Mouse (Mus musculus) lung, postnatal 10 days (tissue): ENCODE results near the gene Snf8.

ENCODE experiments used
- DNase-seq: peaks from one replicate; pipeline ENCODE4 v3.0.0; 2021

Gene Snf8

GRCm38 (mm10) chr11:96034596-96035052 lies at the start of gene Snf8:
Gene Snf8, plus strand, starts transcription at chr11:96034885.
- DNase-seq = peak; percentile 96

- DNase-seq = peak; percentile 15
Measured at GRCm38 (mm10) chr11:95987854-95988447, 46.7 kb upstream of the Snf8 start.

- peak; percentile 89 for DNase-seq
Measured at GRCm38 (mm10) chr11:95988533-95988932, 46.2 kb upstream of the Snf8 start.

DNA sequence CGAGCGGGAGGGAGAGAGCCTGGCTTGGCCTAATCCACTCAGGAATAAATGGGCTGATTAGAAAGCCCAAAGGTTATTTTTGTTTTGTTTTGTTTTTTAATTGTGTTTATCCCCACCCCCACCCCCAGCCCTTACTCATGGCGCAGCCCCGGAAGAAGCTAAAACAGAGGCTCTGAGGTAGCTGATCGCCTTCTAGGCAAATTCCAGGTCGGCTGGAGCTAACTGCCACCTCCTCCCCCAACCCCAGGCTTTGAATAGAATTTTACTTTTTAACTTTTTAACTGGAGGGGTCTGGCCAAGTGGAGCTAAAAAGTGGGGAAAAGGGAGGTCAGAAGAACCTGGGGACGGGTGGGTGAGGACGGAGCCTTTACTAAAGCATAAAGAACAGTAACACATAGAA lies 44.8 kb upstream of the Snf8 start:
- DNase-seq = no peak

DNA sequence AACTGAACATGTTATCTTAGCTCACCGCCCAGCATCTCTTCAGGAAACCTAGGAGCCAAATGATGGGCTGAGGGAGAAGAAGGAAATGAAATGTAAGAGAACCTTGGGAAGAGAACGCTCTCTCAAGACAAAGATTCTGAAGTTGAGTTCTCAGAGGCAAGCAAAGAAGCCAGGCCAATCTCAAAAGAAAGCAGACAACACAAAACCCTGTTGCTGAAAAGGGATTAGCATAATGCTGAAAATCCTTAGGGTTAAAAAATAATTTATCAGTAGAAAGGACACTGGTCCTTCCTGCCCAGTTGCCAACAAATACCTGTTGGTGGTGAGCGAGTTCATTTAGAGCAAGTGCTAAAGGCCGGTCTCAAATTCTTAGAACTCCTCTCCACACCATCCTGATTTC lies 44.3 kb upstream of the Snf8 start:
- no peak for DNase-seq

- DNase-seq = peak; percentile 56
Measured at GRCm38 (mm10) chr11:95990886-95991708, 43.6 kb upstream of the Snf8 start.

- no peak for DNase-seq
Measured at GRCm38 (mm10) chr11:95994151-95994550, 40.5 kb upstream of the Snf8 start.

- DNase-seq = no peak
Measured at GRCm38 (mm10) chr11:96003100-96003900, 31.4 kb upstream of the Snf8 start.

DNA sequence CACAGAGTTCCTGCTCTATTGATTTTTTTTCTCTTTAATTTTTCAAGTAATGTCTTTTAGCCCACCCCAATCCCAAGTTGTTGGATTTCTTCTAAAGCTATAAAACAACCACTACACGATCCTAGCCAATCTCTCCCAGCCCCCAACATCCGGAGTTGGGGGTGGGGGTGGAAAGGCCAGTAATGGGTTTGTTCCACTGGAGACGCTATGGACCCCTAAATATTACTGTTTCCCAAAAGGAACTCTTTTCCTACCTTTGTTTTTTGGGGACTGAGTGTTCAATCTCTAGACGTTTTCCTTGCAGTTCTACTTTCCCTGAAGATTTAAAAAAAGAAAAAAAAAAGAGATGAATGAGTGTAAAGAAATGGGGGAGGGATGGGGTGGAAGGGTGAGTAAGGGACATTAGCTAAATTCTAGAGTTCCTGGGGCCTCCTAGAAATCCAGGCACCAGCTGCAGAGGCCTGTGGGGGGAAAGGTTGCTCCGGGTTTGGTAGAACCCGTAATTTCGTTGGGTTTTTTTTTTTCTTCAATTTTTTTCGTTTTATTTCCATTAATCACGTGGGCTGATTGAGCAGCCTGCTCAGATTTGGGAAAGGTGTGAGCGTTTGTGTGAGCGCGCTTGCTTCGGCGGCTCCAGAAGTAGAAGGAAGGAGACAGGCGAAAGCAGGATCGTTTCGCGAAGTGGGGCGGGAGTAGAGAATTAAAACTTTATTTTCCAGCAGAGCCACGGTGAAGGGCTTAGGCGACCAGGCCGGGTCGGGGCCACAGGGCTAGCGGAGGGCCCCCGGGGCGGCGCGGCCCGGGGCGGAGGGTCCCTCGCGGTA lies 30.5 kb upstream of the Snf8 start:
- no peak for DNase-seq

DNA sequence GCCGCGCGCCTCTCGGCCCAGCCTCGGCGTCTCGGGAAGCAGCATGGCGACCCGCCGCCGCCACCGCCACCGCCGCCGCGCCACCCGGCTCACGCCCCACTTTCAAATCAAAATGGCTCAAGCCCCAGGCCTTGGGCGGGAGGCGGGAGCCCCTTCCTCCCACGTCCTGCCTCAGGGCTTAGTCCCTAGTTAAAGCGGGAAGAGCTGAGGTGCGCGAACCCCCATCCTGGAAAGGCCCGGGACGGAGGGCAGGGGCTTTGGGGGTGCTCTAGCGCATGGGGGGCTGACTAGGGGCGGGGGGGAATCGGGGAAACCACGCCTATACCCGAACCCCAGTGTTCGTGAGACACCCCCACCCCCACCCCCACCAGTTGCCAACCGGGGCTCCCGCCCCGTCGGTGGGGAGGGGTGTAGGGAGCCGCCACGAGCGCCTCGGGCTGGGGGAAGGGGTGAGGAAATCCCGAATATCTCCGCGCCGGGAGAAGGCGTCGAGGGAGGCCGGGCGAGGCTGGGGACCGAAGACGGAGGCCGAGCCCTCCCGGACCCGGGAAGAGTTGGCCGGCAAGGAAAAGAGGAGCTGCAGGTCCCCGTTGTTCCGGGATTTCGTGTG lies 29.8 kb upstream of the Snf8 start:
- no peak for DNase-seq

- no peak for DNase-seq
Measured at GRCm38 (mm10) chr11:96005403-96006271, 29.0 kb upstream of the Snf8 start, which contains the start of gene Igf2bp1. Gene Igf2bp1, minus strand, starts transcription at chr11:96005940.

DNA sequence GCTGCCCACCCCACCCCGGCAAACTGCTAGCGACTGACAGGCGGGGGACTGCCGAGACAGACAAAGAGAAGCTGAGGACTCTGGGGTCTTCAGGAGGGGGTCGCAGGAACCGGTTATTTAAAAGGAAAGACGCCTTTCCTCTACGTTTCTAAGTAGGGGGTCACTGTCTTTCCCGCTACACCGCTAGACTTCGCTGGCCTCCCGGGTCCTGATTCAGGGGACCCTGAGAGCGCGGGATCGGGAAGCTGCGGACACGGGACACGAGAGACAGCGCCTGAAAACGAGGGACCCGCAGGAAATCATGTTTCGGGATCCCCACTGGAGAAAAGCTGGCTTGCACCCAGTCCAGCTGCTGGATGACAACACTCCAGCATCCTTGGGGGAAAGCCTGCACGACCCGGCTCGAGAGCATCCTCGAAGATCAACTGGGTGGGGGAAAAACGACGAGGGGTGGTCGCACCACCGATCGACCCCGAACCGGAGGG lies 28.3 kb upstream of the Snf8 start:
- DNase-seq = peak; percentile 20

- DNase-seq = peak; percentile 22
Measured at GRCm38 (mm10) chr11:96006852-96007515, 27.7 kb upstream of the Snf8 start.

DNA sequence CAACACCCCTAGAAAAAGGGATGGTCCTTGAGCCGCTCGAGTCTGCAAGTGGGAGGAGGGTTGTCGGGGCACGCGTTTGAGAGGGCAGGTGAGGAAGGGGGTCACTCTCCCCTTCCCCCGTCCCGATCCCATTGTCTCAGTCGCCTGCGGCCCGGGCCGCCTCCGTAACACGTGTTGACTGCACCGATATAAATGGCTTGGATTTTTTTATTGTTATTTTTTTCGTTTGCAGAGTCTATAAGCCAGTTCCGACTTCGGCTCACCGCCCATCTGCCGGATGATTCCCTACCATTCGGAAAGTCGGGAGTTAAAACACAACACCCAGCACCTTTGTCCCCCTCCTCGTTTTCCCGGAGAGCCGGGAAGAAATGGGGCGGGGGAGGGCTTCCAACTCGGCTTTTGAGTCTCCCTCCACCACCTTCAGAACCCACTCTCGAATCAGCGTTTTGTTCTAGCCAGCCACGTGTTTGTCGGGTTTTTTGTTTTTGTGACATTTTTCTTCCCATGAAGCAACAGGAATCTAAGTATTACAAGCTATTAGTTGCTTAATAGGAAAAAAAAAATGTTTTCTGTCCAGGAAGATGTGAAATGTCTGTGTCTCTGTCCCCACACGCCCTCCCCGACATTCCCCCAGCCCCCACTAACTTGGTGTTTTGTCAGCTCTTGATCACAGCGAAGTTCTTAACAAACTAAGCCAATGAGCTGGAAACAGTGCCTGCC lies 27.0 kb upstream of the Snf8 start:
- no peak for DNase-seq

DNA sequence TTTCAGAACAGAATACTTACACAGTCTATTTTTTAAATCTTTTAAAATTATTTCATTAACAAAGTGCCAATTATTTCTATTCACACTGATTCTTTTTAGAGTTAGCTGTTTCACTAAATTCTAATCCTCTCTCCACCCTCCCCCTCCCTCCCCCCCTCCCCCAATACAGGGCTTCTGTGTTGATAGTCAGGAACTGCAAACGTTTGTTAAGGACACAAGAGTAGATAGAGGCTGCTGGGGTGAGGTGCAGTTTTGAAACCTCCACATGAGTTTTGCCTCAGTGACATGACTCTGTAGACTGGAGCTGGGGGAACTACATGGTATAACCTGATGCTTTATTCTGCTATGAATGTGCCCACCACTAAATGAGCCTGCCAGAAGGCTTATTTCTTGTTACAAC lies 25.9 kb upstream of the Snf8 start:
- no peak for DNase-seq

DNA sequence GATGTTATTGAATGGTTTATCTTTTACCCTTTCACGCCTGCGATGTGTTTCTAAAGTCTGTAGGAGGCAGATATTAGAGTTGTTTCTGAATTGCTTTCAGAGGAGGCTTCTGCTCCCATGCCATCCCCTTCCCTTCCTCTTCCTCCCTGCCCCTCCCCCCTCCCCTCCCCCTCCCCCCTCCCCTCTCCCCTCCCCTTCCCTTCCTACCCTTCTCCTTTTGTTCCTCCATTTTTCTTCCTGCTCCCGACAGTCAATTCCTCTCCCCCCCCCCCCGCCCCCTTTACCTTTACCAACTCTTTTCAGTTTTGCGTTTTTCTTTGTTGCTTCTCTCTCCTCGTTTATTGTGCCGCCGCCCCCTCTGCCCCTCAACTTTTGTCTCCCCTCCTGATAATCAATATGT lies 22.7 kb upstream of the Snf8 start:
- no peak for DNase-seq

GRCm38 (mm10) chr11:96015421-96015820 lies 19.3 kb upstream of the Snf8 start:
- no peak for DNase-seq

DNA sequence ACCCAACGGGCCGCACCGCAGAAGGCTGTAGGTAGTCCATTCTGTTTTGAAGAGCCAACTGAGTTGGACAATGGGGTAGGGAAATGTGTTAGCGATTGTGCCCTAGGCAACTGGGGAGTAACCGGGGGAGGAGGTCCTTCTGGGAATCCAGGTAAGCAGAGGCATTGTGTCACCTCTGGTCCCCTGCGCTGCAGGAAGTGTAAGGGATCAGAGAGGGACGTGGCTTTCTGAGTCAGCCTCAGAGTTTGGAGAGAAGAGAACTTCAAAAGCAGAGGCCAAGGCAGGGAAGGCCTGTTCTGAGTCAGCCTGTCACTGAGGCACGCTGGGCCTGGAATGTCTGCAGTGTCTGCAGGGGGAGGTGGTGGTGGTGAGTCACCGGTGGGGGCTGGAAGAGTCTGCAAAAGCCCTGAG lies 16.7 kb upstream of the Snf8 start:
- no peak for DNase-seq

DNA sequence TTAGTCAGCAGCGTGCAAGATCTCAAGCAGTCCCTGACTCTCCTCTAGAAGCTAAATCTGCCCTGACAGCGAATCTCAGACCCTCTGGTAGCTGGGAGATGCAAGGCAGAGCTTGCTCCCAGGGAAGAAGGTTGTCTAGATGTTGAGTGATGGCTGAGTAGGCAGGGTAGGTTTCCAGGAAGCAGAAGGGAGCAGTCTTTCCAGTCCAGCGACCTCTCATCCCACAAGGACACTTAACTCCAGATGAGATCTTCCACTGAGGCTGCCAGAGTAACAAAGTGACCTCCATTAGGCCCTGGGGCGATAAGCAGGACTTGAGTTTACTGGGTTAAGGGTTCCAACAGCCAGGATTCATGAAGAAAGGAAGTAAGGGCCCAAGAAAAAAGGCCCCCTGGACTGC lies 14.1 kb upstream of the Snf8 start:
- DNase-seq = no peak

DNA sequence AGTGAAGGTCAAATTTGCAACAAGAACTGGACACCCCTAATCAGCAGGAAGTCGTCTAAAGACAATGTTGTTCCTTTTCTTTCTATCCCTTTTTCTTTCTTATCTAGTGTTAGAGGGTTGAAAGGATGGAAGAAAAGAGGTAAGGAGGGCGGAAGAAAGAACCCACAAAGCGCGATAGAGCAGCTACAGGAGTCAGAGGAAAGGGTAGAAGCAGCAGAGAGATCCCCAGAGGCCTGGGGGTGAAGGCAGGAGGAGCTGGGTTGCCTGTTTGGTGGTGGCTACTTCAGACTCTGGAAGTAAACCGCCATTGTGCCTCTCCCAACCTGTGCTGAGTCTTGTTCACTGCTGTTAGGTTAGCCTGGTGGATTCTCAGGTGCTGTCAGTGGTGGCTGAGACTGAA lies 6.6 kb upstream of the Snf8 start:
- no peak for DNase-seq
